Mouse (Mus musculus) C2C12 (cell line): ENCODE results near the gene Atp6v1g1. TPM values are rescaled to one million over a fixed set of nuclear protein-coding genes. Genes with fewer than 3 reads are reported as not detected.

Experiments used
- H3K27me3 ChIP-seq: one replicate; pipeline ENCODE4 v1.6.1; 2011; ENCODE audit not compliant: control insufficient read depth, insufficient read depth, insufficient read length
- H3K36me3 ChIP-seq: one replicate; pipeline ENCODE4 v1.6.1; 2011; ENCODE audit not compliant: control insufficient read depth, insufficient read depth
- H3K4me3 ChIP-seq: one replicate; pipeline ENCODE4 v1.5.1; 2011; ENCODE audit warnings: mild to moderate bottlenecking, control low read depth; ENCODE audit not compliant: poor library complexity, insufficient read depth, severe bottlenecking
- H3K79me2 ChIP-seq: one replicate; pipeline ENCODE4 v1.6.1; 2011; ENCODE audit not compliant: control insufficient read depth, insufficient read depth
- H3K79me3 ChIP-seq: one replicate; pipeline ENCODE4 v1.6.1; 2011; ENCODE audit warnings: low read depth, control low read depth
- H3ac ChIP-seq: one replicate; pipeline ENCODE3; 2011; ENCODE audit warnings: low read depth; ENCODE audit not compliant: control insufficient read depth, insufficient read length
- CEBPB ChIP-seq: IDR thresholded peaks from one replicate; pipeline ENCODE4 v1.6.1; 2011; ENCODE audit warnings: low read depth, mild to moderate bottlenecking, control low read depth, moderate library complexity
- CTCF ChIP-seq: IDR thresholded peaks from one replicate; pipeline ENCODE4 v1.5.1; 2011; ENCODE audit not compliant: control insufficient read depth, insufficient read depth, insufficient read length
- FOSL1 ChIP-seq: IDR thresholded peaks from one replicate; pipeline ENCODE4 v1.8.0; 2011; ENCODE audit warnings: mild to moderate bottlenecking, low read length; ENCODE audit not compliant: poor library complexity, insufficient read depth, severe bottlenecking
- MAX ChIP-seq: IDR thresholded peaks from one replicate; pipeline ENCODE4 v1.6.1; 2011; ENCODE audit warnings: mild to moderate bottlenecking, control low read depth
- MYOD1 ChIP-seq: IDR thresholded peaks from one replicate; pipeline ENCODE4 v1.6.1; 2011; ENCODE audit warnings: low read depth; ENCODE audit not compliant: control insufficient read depth, insufficient read length
- MYOG ChIP-seq: IDR thresholded peaks from one replicate; pipeline ENCODE4 v1.6.1; 2011; ENCODE audit not compliant: control insufficient read depth, insufficient read length; ENCODE audit errors: extremely low read depth
- USF1 ChIP-seq: IDR thresholded peaks from one replicate; pipeline ENCODE4 v1.6.1; 2011; ENCODE audit warnings: low read depth, mild to moderate bottlenecking, control low read depth, moderate library complexity
- polyA plus RNA-seq: library from polyadenylated mRNA; unstranded; fragments of >200 nt; fragmentation: generic; extraction: Trizol; gene quantifications from one replicate; pipeline ENCODE4 v1.2.1, GENCODE M21; 2012; ENCODE audit warnings: missing spikeins

Atp6v1g1 gene
- polyA plus RNA-seq, 1 experiment, result 335 TPM

DNA sequence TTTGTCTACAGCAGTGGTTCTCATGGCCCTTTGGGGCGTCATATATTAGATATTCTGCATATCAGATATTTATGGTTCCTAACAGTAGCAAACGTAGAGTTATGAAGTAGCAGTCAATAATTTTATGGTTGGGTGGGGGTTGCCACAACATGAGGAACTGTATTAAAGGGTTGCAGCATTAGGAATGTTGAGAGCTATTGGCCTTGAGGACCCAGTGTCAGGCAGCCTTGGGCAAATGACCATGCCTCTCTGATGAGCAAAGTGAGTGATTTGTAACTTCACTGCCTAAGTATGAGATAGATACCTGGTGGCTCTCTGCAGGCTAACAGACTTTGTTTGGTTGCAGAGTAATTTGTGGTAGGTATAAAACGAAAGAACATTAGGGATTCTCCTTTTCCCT is 6.3 kb downstream of the Atp6v1g1 start:
- no peak for TF ChIP-seq MYOD1
- no peak for TF ChIP-seq FOSL1
- TF ChIP-seq CTCF, result no peak
- TF ChIP-seq MAX, result no peak
- TF ChIP-seq USF1, result no peak
- TF ChIP-seq MYOG, result no peak
- no peak for TF ChIP-seq CEBPB
- Histone ChIP-seq H3K4me3 (no peak overlapping the region), H3K27me3 (no peaks in the 10 kb centered on the region), H3K36me3 (peaks cover 72% of the 10 kb centered on the region), H3ac (no peak overlapping the region), H3K79me2 (peaks cover 56% of the 10 kb centered on the region), H3K79me3 (peaks cover 27% of the 10 kb centered on the region)

DNA sequence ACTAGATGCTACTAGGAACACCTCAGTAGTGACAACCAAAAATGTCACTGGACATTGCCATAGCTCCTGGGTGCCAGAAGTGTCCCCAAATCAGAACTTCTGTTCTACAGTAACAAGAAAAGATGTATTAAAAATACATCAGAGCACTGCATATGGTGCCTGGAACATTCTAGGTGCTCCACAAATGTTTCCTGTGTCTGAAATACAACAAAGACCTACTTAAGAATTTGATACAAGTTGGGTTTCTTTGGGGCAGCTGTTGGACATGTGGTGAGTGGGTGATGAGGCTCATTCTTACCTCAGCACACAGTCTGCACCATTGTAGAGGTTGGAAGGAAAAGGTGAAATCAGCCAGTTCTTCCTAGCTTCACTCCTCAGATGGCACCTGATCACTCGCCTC is 8.3 kb downstream of the Atp6v1g1 start:
- H3K79me3 ChIP-seq, result peaks cover 13% of the 10 kb centered on the region
- H3ac ChIP-seq, result no peak overlapping the region
- H3K27me3 ChIP-seq, result no peaks in the 10 kb centered on the region
- TF ChIP-seq CTCF (no peak), MYOD1 (no peak), USF1 (no peak), MAX (no peak), FOSL1 (no peak), MYOG (no peak), CEBPB (no peak)
- peaks cover 37% of the 10 kb centered on the region for H3K79me2 ChIP-seq
- H3K36me3 ChIP-seq, result peaks cover 71% of the 10 kb centered on the region
- H3K4me3 ChIP-seq, result no peak overlapping the region

DNA sequence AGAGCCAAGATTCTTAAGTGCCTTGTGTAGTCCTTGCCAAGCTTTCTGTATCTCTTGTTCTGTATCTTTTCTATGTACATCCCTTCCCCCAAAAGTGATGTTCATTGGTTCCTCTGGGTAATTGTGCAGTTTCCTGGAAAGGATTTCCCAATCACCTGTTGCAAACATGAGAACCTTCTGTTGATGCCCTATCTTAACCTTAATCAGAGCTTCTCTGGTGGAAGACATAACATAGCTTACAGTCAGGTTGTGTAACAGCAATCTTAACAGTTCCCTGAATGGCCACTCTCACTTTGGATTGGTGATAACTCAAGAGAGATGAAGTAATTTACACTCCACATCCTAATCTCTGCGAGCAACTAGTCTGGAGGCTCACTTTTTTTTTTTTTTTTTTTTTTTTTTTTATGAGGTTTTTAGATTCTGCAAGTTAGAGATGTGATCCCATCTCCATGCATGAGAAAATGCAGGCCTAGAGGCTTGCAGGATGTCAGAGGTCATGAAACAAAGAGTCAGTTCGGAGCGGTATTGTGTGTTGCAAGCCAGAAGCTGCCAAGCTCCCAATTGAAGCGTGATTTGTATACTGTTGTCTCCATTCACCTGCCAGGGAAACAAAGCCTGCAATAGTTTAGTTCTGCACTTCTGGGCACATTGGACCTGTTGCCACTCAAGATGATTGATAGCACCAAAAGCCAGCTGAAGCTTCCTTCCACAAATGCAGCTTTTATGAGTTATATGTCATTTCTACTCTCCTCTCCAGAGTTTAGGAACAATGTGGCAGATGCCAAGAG is 9.4 kb downstream of the Atp6v1g1 start:
- Histone ChIP-seq H3K79me2 (peaks cover 29% of the 10 kb centered on the region), H3ac (no peak overlapping the region), H3K27me3 (no peaks in the 10 kb centered on the region), H3K79me3 (peaks cover 6% of the 10 kb centered on the region), H3K4me3 (no peak overlapping the region), H3K36me3 (peaks cover 60% of the 10 kb centered on the region)
- TF ChIP-seq MYOD1, result no peak
- TF ChIP-seq FOSL1, result no peak
- TF ChIP-seq CEBPB, result no peak
- TF ChIP-seq CTCF, result no peak
- TF ChIP-seq MYOG, result no peak
- no peak for TF ChIP-seq MAX
- no peak for TF ChIP-seq USF1

DNA sequence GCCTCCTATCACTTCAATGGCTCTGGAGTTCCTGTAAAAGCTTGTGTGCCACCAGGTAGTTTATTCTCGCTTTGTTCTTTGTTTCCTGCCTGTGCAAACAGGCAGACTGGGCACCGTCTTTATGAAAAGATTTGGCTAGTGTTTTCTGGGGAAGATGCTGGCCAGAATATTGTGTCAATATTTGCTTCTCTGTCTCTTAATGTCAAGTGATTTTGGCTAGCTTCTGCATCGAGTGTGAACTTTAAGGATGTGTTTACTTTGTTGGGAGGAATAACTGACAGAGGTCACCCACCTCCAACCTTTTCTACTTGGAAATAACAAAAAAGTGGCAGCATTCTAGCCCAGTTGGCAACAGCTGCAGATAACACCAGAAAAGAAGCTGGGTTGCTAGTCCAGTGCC is 10.0 kb downstream of the Atp6v1g1 start:
- Histone ChIP-seq H3K27me3 (no peaks in the 10 kb centered on the region), H3K79me2 (peaks cover 29% of the 10 kb centered on the region), H3K4me3 (no peak overlapping the region), H3ac (no peak overlapping the region), H3K79me3 (peaks cover 2% of the 10 kb centered on the region), H3K36me3 (peaks cover 53% of the 10 kb centered on the region)
- TF ChIP-seq USF1, result no peak
- no peak for TF ChIP-seq MYOG
- TF ChIP-seq CTCF, result no peak
- TF ChIP-seq MYOD1, result no peak
- TF ChIP-seq MAX, result no peak
- TF ChIP-seq FOSL1, result no peak
- no peak for TF ChIP-seq CEBPB

DNA sequence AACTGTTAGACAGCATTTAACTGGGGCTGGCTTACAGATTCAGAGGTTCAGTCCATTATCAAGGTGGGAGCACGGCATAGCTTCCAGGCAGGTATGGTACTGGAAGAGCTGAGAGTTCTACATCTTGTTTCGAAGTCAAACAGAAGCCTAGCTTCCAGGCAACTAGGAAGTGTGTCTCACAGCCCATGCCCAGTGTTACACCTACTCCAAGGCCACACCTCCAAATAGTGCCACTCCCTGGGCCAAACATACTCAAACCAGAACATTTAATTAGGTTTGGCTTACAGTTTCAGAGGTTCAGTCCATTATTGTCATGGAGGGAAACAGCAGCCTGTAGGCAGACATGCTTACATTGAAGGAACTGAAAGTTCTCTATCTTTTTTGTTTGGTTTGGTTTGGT is 10.5 kb downstream of the Atp6v1g1 start:
- Histone ChIP-seq H3K36me3 (peaks cover 51% of the 10 kb centered on the region), H3K79me2 (peaks cover 27% of the 10 kb centered on the region), H3K79me3 (peaks cover 2% of the 10 kb centered on the region), H3K27me3 (no peaks in the 10 kb centered on the region), H3ac (no peak overlapping the region), H3K4me3 (no peak overlapping the region)
- TF ChIP-seq CTCF, result no peak
- no peak for TF ChIP-seq FOSL1
- TF ChIP-seq MYOG, result no peak
- TF ChIP-seq USF1, result no peak
- TF ChIP-seq MAX, result no peak
- no peak for TF ChIP-seq MYOD1
- no peak for TF ChIP-seq CEBPB
